Mouse (Mus musculus): ENCODE results near the gene Amdhd1. TPM values are rescaled to one million over a fixed set of nuclear protein-coding genes. Genes with fewer than 3 reads are reported as not detected.

Amdhd1 gene
- polyA plus RNA-seq (2015; fragmentation: Nextera tagmentation; extraction: Ambion mirVana): 1.7 and 2.2 TPM in 2 replicates

DNA sequence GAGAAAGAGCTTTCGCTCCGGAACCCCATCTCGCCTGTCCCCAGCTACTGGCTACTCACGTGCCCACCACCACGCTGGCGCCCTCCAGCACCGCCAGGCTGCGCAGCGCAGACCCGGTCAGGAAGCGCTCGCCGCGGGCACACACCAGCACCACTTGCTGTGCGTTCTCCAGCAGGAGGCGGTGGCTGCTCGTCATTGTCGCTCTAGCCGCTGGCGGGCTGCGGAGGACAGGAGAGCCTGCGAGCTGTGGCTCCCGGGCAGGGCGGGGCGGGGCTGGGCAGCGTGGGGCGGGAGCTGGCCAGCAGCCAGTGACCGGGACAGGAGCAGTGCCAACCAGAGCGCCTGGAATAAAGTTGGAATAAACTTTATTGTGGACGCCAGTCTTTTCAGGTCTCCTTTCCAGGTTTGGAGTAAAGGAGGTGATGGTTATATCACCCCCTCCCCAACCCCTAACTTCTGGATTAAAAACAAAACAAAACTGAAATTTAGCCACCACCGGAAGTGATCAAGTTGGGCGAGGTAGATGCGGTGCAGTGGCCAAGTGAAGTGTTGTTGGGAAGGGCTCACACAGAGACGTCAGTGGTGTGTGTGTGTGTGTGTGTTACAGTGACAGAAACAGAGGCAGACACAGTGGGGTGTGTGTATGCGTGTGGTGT lies at the start of gene Amdhd1:
Amdhd1 (minus strand) TSS at position 259 of the 656 bp plus-strand sequence.

DNA sequence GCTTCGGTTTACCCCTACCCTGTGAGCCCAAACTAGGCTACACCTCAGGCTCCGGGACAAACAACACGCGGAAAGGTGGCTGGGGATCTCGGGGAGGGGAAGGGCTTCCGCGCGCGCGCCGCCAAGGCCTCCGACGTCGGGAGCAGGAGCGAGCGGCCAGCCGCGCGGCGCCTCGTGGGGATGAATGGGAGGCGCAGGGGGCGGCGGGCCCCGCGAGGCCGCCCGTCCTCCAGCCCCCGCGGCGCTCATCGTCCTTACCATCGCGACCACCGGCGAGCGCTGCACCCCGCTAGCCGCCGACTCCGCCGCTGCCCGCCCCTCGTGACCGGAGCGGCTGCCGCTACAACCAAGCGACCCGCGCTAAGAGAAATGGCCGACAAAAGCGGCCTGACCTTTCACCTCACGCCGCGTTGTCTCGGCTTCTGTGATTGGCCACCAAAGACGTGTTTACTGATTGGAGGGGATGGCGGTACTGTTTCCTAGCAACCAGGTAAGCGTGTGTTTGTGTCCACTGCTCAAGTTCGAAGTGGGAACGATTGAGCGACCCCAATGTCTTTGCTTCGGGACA lies 49.5 kb upstream of the Amdhd1 start, which contains the start of gene Snrpf:
Snrpf (minus strand) TSS at position 426 of the 568 bp plus-strand sequence.

DNA sequence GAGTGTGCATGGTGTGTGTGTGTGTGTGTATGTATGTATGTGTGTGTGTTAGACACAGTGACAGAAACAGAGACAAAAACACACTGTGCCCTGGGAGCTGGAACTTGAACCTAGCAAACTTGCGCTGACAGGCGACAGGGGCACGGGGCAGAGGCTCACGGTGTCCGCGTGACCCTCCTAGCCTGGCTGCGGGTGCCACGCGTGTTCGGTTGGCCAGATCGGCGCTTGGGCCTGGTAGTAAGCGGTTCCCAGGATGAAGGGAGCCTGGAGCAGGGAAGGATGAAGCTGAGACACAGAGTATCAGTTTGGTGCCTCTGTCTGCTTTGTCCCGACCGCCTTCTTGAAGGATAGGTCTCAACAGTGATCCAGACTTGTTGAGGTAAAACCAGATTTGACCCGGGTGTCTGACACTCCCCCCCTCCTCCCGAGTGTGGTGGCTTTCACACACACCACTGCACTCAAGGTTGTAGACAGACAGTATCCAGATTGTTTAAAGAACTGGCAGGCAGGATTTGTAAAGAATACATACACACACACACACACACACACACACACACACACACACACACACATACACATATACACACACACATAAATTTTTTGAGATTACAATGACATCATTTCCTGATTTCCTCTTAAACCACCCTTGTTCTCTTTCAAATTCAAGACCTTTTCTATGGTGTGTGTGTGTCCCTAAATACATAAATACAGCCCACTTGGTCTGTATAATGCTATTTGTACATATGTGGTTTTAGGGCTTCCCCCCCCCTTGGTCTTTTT lies 788 bp upstream of the Amdhd1 start, which contains the start of gene Ccdc38:
Ccdc38 (plus strand) TSS at position 202 of the 780 bp plus-strand sequence.

DNA sequence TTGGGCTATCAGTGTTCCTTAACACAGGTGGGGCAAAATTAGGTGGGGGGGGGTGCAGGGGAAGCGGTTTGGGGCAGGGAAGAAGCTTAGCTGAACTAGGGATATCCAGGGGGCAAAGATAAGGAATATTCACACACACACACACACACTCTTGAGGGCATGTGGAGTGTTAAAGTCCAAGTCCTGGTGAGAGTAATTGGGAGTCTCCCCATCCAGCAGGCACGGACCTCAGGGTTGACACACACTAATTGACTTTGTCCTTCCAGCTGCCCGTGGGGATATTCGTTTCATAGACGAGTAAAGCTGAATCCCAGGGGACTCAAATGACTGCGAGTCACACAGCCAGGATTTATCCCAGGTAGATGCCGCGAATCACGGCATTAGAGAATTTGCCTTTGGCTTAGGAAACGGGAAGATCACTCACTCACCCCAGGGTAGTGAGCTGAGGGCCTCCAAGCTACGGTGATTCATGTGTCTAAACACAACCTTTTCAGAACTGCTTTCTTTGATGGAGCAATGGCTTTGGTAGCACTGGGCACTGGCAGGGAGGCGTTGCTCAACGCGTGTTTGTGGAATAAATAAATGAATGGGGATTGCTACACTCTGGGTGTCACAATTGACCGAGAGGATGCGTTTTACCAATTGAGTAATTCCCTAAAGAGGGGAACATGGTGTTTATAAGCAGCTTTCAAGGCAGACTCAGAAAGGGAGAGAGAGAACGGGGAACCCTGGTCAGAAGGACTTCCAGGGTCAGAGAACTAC lies 51.6 kb downstream of the Amdhd1 start, which contains the start of gene Hal:
Hal (plus strand) TSS at position 703 of the 762 bp plus-strand sequence.

Other genes starting within 250 kb of the Amdhd1 start
- 16.3 and 27.2 TPM in 2 replicates for gene Elk3, start 228.9 kb downstream of the Amdhd1 start, polyA plus RNA-seq (2015; fragmentation: Nextera tagmentation; extraction: Ambion mirVana)
- 72.6 and 75.9 TPM in 2 replicates for gene Lta4h, start 86.6 kb downstream of the Amdhd1 start, polyA plus RNA-seq (2015; fragmentation: Nextera tagmentation; extraction: Ambion mirVana)
- gene Hal, start 51.3 kb downstream of the Amdhd1 start, polyA plus RNA-seq (2015; fragmentation: Nextera tagmentation; extraction: Ambion mirVana): 0.86 and 2.0 TPM in 2 replicates
- 0.16 and 0.18 TPM in 2 replicates for gene Ccdc38, start 599 bp upstream of the Amdhd1 start, polyA plus RNA-seq (2015; fragmentation: Nextera tagmentation; extraction: Ambion mirVana)
- 52.1 and 65.9 TPM in 2 replicates for gene Snrpf, start 49.7 kb upstream of the Amdhd1 start, polyA plus RNA-seq (2015; fragmentation: Nextera tagmentation; extraction: Ambion mirVana)
- 0.43 and 0.82 TPM in 2 replicates for gene Ntn4, start 100.6 kb upstream of the Amdhd1 start, polyA plus RNA-seq (2015; fragmentation: Nextera tagmentation; extraction: Ambion mirVana)